Mouse (Mus musculus) left cerebral cortex, postnatal 10 days (tissue): ENCODE results near the gene Marveld2. TPM values are rescaled to one million over a fixed set of nuclear protein-coding genes. Genes with fewer than 3 reads are reported as not detected.

Source experiments
- DNase-seq, 2 experiments: peaks; one replicate each; pipeline ENCODE4 v3.0.0; 2021 to 2022; ENCODE audit warnings: low spot score in 2 of 2, mixed read lengths in 1 of 2; ENCODE audit errors: extremely low spot score in 1 of 2
- intact Hi-C: fragments of 180-260 bp; cut with DNase I; formaldehyde crosslinking; loops from one replicate; pipeline ENCODE4 v1.15.1; 2025
- total RNA-seq, 2 experiments: library from RNA; stranded (reverse); gene quantifications; 2 replicates each; pipeline ENCODE4 v1.2.3; 2021

Gene Marveld2
- 1 to 10 TPM; 1.2 to 2.6 TPM for total RNA-seq

DNA sequence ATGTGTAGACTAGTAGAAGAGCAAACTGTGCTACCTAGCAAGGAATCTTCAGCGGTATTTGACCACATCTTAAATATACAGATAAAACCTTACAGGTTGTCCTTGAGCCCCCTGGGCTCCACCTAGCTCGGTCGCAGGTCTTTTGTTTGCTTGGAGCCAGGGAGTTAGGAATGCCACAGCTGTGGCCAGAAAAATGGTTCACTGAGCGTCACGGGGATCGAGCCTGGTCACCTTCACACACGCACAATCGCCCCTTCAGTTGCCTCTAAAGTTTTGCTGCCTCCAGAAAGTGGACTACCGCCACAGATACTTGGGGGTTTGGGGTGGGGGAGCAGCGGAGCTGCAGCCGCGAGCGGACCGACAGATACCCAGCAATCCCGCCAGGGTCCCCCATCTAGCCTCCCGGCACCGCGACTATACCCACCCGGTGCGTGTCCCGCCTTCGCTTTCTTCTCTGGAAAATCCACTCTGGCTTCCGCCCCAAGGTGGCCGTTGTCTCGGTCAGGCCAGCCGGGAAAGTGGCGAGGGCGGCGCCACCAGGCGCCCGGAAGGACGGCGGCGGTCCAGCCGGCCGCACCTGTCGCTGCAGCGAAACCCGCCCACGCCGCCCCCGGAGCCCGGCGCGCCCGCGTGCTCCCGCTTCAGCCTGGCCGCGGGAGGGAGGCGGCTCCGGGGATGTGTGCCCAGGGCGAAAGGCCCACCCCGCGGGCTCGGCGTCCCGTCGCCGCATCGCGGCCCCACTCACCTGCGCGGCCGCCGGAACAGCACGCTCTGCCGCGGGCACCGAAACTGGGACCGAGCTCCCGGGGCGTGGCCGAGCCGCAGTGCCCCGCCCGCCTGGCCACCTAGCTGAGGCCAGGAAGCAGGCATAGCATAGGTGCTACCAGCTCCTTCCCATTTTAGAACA is at the start of gene Marveld2:
Marveld2 (minus strand) TSS at position 791 of the 907 bp plus-strand sequence.
- intact Hi-C loops, result loop anchor here (5.0 to 10.0 kb wide), 2 partner anchors 124 to 482 kb away; partner anchors contain the start of gene Gtf2h2
- DNase-seq, result peak in 1 of 2 experiments; percentile 73

DNA sequence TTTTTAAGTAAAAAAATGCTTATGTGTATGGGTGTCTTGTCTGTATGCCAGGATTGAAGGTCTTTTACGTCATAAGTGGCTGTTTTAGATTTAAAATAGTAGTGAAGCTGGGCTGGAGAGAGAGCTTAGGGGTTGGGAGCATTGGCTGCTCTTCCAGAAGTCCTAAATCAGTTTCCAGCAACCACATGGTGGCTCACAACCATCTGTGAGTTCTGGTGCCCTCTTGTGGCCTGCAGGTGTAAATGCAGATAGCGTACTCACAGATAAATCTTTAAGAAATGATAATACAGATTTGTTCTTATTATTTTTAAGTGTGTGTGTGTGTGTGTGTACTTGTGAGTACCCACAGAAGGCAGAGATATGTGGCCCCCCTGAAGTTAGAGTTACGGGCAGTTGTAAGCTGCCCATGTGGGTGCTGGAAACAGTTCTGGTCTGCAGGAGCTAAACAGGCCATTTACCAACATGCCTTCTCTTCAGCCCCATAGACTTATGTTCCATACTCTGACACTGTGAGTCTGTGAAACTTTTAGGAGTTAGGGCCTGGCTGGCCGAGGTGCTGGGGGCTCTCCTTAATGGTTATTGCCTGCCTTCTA is 43.2 kb upstream of the Marveld2 start:
- DNase-seq, result peak; percentile 42 to 55
- intact Hi-C loops, result no loop called here

DNA sequence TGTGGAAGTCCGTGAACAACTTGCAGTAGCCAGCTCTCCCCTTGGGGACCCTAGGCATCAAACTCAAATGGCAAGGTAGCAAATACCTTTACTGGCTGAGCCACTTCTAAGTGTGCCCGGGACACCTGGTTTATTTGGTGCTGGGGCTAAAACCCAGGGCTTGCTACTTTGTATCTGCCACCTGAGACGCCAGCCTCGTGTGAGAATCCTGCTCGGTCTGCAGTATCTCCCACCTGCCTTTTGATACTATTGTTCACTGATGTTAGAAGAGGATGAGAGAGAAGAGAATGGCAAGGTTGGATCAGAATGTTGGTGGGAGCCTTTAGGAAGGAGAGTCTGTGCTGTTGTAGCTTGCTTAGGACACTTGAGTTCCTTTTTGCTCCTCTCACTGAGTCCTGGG is 41.3 kb upstream of the Marveld2 start:
- no peak for DNase-seq
- intact Hi-C loops, result no loop called here

GRCm38 (mm10) chr13:100651439-100652186 is 34.8 kb upstream of the Marveld2 start, which contains the start of gene Taf9:
Gene Taf9 (plus strand): TSS chr13:100651579.
- DNase-seq, result no peak
- intact Hi-C loops, result no loop called here

- intact Hi-C loops, result no loop called here
These were observed 34.0 kb upstream of the Marveld2 start, which contains the start of the genes Ak6 and Rad17 for GRCm38 (mm10) chr13:100650550-100651438. Gene Ak6 (plus strand): TSS chr13:100650979. Gene Rad17 (minus strand): TSS chr13:100651051.

DNA sequence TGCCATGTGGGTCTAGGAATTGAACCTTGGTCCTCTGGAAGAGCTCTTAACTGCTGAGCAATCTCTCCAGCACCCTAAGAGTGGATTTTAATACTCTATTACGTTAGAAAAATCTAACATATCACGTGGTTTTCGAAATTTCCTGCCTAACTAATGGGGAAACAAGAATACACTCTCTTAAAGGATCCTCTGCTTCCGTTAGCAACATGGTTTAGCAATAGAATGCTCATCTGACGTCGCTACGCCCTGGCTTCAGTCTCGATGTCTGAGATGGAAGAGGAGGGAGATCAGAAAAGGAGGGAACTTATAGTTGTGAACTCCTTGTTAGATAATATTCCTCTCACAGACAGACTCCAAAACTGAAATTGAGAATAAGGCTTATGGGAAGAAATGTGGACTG is 31.5 kb upstream of the Marveld2 start:
- intact Hi-C loops, result no loop called here

More at GRCm38 (mm10) chr13:100650550-100651438, 34.0 kb upstream of the Marveld2 start, which contains the start of the genes Ak6 and Rad17:
- peak; percentile 88 to 96 for DNase-seq

GRCm38 (mm10) chr13:100642471-100643209 is 25.9 kb upstream of the Marveld2 start:
- intact Hi-C loops, result loop anchor here (5.0 kb wide), 1 partner anchor 75 kb away; no protein-coding TSS in a partner anchor
- DNase-seq, result no peak

More for the DNA sequence above, 31.5 kb upstream of the Marveld2 start:
- DNase-seq, result no peak

- intact Hi-C loops, result loop anchor here (5.0 to 10.0 kb wide), 3 partner anchors 157 to 559 kb away; no protein-coding TSS in a partner anchor
- DNase-seq, result no peak
These were observed 17.4 kb upstream of the Marveld2 start for GRCm38 (mm10) chr13:100634106-100634691.

DNA sequence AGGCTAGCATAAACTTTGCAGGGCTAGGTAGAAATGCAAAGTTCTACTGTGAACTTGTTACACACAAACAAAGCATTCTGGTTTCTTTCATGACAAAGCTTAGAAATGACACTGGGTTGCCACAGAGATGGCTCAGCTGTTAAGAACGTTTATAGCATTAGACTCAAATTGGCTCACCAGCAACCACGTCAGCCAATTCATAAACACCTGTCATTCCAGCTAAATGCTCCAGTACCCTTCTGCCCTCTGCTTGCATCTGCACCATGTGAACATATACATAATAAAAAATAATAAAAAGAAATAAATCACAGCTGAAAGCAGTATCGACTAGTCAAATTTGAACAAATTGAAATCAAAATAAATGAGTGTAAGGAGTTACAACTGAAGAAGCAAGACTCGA is 5.5 kb upstream of the Marveld2 start:
- DNase-seq, result no peak
- intact Hi-C loops, result no loop called here

GRCm38 (mm10) chr13:100617583-100617982 is 812 bp upstream of the Marveld2 start:
- intact Hi-C loops, result loop anchor here (5.0 to 10.0 kb wide), 2 partner anchors 125 to 483 kb away; partner anchors contain the start of gene Gtf2h2
- DNase-seq, result no peak

- intact Hi-C loops, result loop anchor here (10.0 kb wide), 1 partner anchor 478 kb away; no protein-coding TSS in a partner anchor
These were observed 3.9 kb downstream of the Marveld2 start for GRCm38 (mm10) chr13:100612903-100613302.

DNA sequence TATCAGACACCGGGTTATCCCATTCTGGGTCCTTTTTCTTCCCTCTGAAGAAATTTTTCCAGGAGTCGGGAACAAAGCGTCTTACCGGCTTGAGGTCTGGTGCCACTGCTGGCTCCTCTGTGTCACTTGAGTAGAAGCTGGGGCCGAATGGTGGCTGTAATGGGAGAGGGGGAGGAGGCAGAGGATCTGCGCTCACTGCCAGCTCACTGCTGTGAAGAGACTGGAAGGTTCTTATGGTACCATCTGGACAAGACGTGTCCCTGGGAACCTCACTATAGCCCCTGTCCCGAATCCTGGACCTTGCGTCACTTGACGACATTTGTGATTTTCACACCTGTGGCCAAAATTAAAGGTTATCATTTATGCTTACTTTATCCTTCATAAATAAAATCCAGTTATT is 4.5 kb downstream of the Marveld2 start:
- intact Hi-C loops, result loop anchor here (10.0 kb wide), 1 partner anchor 477 kb away; no protein-coding TSS in a partner anchor

More at GRCm38 (mm10) chr13:100612903-100613302, 3.9 kb downstream of the Marveld2 start:
- DNase-seq, result no peak

GRCm38 (mm10) chr13:100611266-100611665 is 5.5 kb downstream of the Marveld2 start:
- intact Hi-C loops, result loop anchor here (10.0 kb wide), 1 partner anchor 476 kb away; no protein-coding TSS in a partner anchor
- no peak for DNase-seq

More for the DNA sequence above, 4.5 kb downstream of the Marveld2 start:
- DNase-seq, result no peak

DNA sequence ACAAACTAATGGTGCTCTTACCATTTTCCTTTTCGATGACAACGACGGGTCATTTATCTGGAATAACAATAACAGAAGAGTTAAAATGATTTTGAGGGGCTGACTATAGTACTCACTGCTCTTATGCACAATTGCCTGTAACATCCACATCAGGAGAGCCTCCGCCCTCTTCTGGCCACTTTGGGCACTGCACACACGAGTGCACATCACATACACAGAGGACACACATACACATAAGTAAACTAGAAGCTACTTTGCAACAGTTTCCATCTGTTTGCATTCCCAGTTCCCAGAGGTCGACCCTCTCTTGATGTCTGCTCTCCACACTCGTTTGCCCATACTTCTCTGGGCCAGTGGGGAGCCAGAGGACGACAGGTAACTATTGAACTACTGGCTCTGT is 9.0 kb downstream of the Marveld2 start:
- no peak for DNase-seq
- intact Hi-C loops, result no loop called here

GRCm38 (mm10) chr13:100605845-100606244 is 10.9 kb downstream of the Marveld2 start:
- intact Hi-C loops, result no loop called here
- no peak for DNase-seq

DNA sequence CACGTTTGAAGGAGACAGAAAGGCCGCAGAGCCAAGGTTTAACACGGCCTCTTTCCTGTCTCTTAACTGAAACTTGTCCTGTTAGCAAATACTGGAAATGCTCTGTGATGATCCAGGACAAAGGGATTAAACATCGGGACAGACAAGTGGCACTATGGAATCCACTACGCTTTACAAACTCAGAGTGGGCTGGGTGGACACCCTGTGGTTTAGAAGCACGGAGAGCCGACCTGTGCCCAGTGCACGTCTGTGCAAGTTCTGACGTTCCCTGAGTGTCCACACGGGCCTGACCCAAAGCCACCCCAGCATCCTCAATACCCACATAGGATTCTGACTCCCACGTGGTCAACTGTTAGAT is 13.1 kb downstream of the Marveld2 start:
- intact Hi-C loops, result no loop called here
- DNase-seq, result no peak
